Mouse (Mus musculus) myocyte (in vitro differentiated cells): ENCODE measurements around the gene Sirpa.

ENCODE experiments used
- POLR2A ChIP-seq: IDR thresholded peaks from one replicate; pipeline ENCODE4 v1.6.1; 2011; ENCODE audit warnings: low read depth, mild to moderate bottlenecking, control low read depth, moderate library complexity; ENCODE audit not compliant: insufficient read length
- TCF3 ChIP-seq: IDR thresholded peaks from one replicate; pipeline ENCODE4 v1.6.1; 2011; ENCODE audit warnings: low read depth, control low read depth; ENCODE audit not compliant: insufficient read length
- USF1 ChIP-seq: IDR thresholded peaks from one replicate; pipeline ENCODE4 v1.6.1; 2011; ENCODE audit warnings: low read depth, mild to moderate bottlenecking, control low read depth, moderate library complexity

- TF ChIP-seq TCF3 (no peak), POLR2A (no peak), USF1 (no peak)
Observed at GRCm38 (mm10) chr2:129626621-129627061, 34.0 kb downstream of the Sirpa start.
